Mouse (Mus musculus) neural tube, embryonic 13.5 days (tissue): ENCODE results near the gene Ddx47. TPM values are rescaled to one million over a fixed set of nuclear protein-coding genes. Genes with fewer than 3 reads are reported as not detected.

Experiments
- ATAC-seq: fragments of 200-750 bp; cut with Nextera tagmentation; 2 replicates; pipeline ENCODE4 v1.8.0; 2017; ENCODE audit warnings: low read depth, mild to moderate bottlenecking, moderate TSS enrichment, moderate library complexity
- H3K27ac ChIP-seq: fragments of 300-500 bp; sonication (generic); replicated peaks from 2 replicates; pipeline ENCODE4 v1.5.1; 2015; ENCODE audit warnings: moderate library complexity, mild to moderate bottlenecking, inconsistent platforms
- H3K27me3 ChIP-seq: fragments of 300-500 bp; sonication (generic); 2 replicates; pipeline ENCODE4 v1.6.1; 2015; ENCODE audit warnings: mild to moderate bottlenecking, inconsistent platforms
- H3K36me3 ChIP-seq: fragments of 300-500 bp; sonication (generic); 2 replicates; pipeline ENCODE4 v1.6.1; 2015; ENCODE audit warnings: mild to moderate bottlenecking, inconsistent platforms
- H3K4me1 ChIP-seq: fragments of 300-500 bp; sonication (generic); replicated peaks from 2 replicates; pipeline ENCODE4 v1.6.1; 2015; ENCODE audit warnings: inconsistent platforms
- H3K4me2 ChIP-seq: fragments of 300-500 bp; sonication (generic); 2 replicates; pipeline ENCODE4 v1.6.1; 2015; ENCODE audit warnings: inconsistent platforms, mild to moderate bottlenecking, moderate library complexity
- H3K4me3 ChIP-seq: fragments of 300-500 bp; sonication (generic); 2 replicates; pipeline ENCODE4 v1.5.1; 2015; ENCODE audit warnings: mild to moderate bottlenecking, inconsistent platforms
- H3K9ac ChIP-seq: fragments of 300-500 bp; sonication (generic); 2 replicates; pipeline ENCODE4 v1.6.1; 2015; ENCODE audit warnings: moderate library complexity, mild to moderate bottlenecking, inconsistent platforms
- H3K9me3 ChIP-seq: fragments of 300-500 bp; sonication (generic); 2 replicates; pipeline ENCODE4 v1.6.1; 2016; ENCODE audit warnings: inconsistent platforms
- WGBS: fragments of 180-500 bp; shearing (Covaris S2); methylation state at CpG from one replicate; pipeline ENCODE4 v1.1.7; 2015; 5-methylcytosine and 5-hydroxymethylcytosine counted together
- polyA plus RNA-seq: library from polyadenylated mRNA; unstranded; fragments of >200 nt; fragmentation: Nextera tagmentation; extraction: Ambion mirVana; gene quantifications from 2 replicates; pipeline ENCODE4 v1.2.1, GENCODE M21; 2015

Ddx47 gene
- polyA plus RNA-seq, 1 experiment from 2014 or later, result 77.3 TPM

DNA sequence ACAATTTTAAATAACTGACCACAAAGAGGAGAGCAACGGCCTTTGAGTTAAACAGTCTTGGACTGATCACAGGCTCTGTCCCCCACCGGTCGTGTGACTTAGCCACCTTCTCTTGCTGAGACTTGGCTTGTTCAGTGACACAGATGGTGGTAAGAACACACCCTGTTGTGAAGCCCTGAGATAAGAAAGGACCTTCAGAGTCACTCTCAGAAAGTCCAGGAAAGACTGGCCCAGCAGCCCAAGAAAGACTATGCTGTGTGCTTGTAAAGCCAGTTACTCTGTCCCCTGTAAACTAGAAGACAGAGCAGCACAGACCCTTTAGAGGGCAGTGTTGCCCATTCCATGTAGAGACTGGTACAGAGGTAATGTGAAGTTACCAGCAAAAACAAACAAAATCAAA, 26.7 kb upstream of the Ddx47 start:
- Histone ChIP-seq H3K27ac (no peak overlapping the region), H3K9ac (0 out of 2 replicates have a peak overlapping the region, but pooled peaks have one; percentile 80), H3K4me1 (peaks cover 25% of the 10 kb centered on the region), H3K27me3 (no peaks in the 10 kb centered on the region), H3K4me3 (0 out of 2 replicates have a peak overlapping the region, but pooled peaks have one; percentile 62), H3K4me2 (peak overlapping the region; percentile 85; the same call in 1 of the 2 replicates), H3K9me3 (no peaks in the 10 kb centered on the region), H3K36me3 (no peaks in the 10 kb centered on the region)
- no peak for ATAC-seq
- WGBS, result 73% methylated on average over 3 of the region's 3 CpGs

DNA sequence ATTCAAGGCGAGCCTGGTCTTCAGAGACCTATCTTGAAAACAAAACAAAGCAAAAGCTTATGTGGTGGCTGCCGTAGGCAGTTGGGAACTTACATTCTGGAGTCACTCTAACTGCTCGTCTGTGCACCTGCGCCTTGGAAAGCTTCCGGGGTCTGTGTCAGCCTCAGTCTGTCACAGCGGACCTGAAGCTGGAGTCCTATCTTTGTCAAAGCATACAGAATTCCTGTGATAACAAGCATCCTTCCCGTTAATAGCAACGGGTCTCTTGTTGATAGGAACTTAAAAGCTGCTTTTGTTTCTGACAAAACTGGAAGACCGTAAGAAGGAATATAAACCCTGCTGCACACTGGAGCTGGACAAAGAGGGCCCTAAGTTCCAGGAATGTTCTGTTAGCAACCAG, 23.0 kb upstream of the Ddx47 start:
- WGBS, result 80% methylated on average over 9 of the region's 9 CpGs
- no peaks in the 10 kb centered on the region for H3K27me3 ChIP-seq
- no peaks in the 10 kb centered on the region for H3K36me3 ChIP-seq
- H3K9ac ChIP-seq, result no peak overlapping the region
- H3K27ac ChIP-seq, result no peak overlapping the region
- no peaks in the 10 kb centered on the region for H3K9me3 ChIP-seq
- no peak overlapping the region for H3K4me2 ChIP-seq
- H3K4me3 ChIP-seq, result no peak overlapping the region
- peaks cover 8% of the 10 kb centered on the region for H3K4me1 ChIP-seq
- ATAC-seq, result no peak

DNA sequence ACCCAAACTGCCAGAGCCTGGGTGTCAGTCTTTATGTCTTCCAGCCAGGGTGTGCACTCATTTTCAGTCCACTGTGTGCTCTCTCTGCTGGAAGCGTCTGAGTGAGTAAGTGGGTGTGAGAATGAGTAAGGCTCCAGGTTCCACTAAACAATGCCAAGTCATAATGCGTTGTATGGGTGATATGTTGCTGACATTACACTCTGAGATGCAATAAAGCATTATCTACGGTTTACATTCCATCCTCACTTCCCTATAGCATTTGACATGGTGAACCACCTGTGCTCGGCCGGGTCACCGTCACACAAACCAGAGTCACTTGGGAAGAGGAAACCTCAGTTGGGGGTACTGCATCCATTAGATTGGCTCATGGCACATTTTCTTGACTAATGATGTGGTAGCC, 20.7 kb upstream of the Ddx47 start:
- no peaks in the 10 kb centered on the region for H3K9me3 ChIP-seq
- H3K4me2 ChIP-seq, result no peak overlapping the region
- H3K27me3 ChIP-seq, result no peaks in the 10 kb centered on the region
- no peak overlapping the region for H3K9ac ChIP-seq
- WGBS, result 90% methylated on average over 6 of the region's 6 CpGs
- no peaks in the 10 kb centered on the region for H3K4me1 ChIP-seq
- ATAC-seq, result no peak
- H3K36me3 ChIP-seq, result no peaks in the 10 kb centered on the region
- no peak overlapping the region for H3K27ac ChIP-seq
- no peak overlapping the region for H3K4me3 ChIP-seq

DNA sequence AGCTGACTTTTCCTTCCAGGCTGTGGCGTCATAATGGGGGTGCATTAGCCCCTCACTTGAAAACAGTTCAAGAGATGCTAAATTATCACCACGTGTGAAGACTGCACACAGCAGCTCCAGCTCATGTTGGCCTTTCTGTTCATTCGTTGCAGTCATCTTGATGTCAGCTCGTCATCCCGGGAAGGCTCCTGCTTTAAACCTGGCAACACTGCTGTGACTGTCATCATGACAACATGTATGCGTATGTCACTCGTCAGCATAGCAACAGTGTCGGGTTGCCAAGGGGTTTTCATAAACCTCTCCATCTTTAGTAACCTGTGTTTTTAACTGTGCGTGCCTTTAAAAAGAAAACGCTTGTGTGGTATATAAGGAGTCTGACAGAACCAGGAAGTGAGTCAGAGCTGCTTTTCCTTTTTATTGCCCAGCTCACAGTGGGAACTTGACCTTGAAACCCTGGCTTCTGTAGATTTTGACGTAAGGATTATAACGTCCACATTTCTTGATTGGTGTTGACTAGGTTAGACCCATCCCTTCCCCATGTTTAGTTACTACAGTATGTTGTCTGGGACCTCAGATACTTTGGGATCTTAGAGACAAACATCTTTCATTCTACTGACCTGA, 17.3 kb upstream of the Ddx47 start:
- Histone ChIP-seq H3K4me3 (no peak overlapping the region), H3K4me2 (no peak overlapping the region), H3K9me3 (no peaks in the 10 kb centered on the region), H3K27ac (no peak overlapping the region), H3K36me3 (no peaks in the 10 kb centered on the region), H3K9ac (no peak overlapping the region), H3K27me3 (no peaks in the 10 kb centered on the region), H3K4me1 (no peaks in the 10 kb centered on the region)
- 78% methylated on average over 12 of the region's 12 CpGs for WGBS
- ATAC-seq, result no peak

DNA sequence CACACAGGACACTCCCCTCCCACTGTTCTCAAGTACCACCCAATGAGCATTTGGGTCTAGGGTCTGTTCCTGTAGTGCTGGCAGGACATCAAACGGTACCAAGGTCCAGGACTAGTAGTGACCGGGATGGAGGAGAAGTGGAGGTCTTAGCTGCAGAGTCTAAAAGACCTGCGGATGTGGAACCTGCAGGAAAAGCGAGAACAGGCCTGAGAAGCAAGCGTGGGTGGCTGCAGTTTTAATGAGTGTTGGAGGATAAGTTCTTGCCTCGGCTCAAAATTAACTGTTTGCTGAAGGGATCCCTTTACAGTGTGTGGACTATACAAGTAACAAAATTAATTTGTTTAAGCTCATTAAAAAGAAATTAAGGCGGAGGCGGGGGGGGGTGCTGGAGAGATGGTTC, 16.4 kb upstream of the Ddx47 start:
- Histone ChIP-seq H3K27ac (no peak overlapping the region), H3K4me1 (no peaks in the 10 kb centered on the region), H3K27me3 (no peaks in the 10 kb centered on the region), H3K9ac (no peak overlapping the region), H3K36me3 (no peaks in the 10 kb centered on the region), H3K4me2 (no peak overlapping the region), H3K4me3 (no peak overlapping the region), H3K9me3 (no peaks in the 10 kb centered on the region)
- ATAC-seq, result no peak
- WGBS, result 84% methylated on average over 8 of the region's 8 CpGs

DNA sequence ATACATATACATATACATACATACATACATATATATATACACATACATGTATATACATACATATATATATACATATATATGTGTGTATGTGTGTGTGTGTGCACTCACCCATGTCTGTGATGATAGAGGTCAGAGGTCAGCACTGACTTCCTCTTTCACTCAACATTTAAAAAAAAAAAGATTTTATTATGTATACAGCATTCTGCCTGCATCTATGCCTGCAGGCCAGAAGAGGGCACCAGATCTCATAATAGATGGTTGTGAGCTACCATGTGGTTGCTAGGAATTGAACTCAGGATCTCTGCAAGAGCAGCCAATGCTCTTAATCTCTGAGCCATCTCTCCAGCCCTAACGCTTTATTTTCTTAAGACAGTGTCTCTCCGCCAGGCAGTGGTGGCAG, 14.5 kb upstream of the Ddx47 start:
- no peak for ATAC-seq
- Histone ChIP-seq H3K4me2 (no peak overlapping the region), H3K4me3 (no peak overlapping the region), H3K9ac (no peak overlapping the region), H3K4me1 (no peaks in the 10 kb centered on the region), H3K27ac (no peak overlapping the region), H3K27me3 (no peaks in the 10 kb centered on the region), H3K36me3 (no peaks in the 10 kb centered on the region), H3K9me3 (no peaks in the 10 kb centered on the region)
- 82% methylated on average over 2 of the region's 2 CpGs for WGBS

DNA sequence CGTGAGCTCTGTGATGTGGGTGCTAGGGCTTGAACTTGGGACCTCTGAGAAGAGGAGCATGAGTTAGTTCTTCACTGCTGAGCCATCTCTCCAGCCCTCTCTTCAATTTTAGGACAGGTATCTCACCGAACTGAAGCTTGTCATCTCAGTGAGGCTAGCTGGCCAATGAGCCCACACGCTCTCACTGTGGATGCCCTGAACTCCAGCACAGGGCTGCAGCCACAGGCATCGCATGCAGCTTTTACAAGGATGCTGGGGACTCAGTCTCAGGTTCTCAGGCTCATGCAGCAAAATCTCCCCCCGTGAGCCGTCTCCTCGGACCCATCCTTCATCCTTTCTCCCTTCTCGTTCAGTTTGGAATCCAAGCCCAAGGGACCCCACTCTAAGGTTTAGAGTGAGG, 13.3 kb upstream of the Ddx47 start:
- WGBS, result 89% methylated on average over 8 of the region's 8 CpGs
- H3K4me1 ChIP-seq, result no peaks in the 10 kb centered on the region
- H3K4me2 ChIP-seq, result no peak overlapping the region
- no peaks in the 10 kb centered on the region for H3K27me3 ChIP-seq
- no peak for ATAC-seq
- H3K27ac ChIP-seq, result no peak overlapping the region
- H3K4me3 ChIP-seq, result no peak overlapping the region
- H3K36me3 ChIP-seq, result no peaks in the 10 kb centered on the region
- no peaks in the 10 kb centered on the region for H3K9me3 ChIP-seq
- no peak overlapping the region for H3K9ac ChIP-seq

DNA sequence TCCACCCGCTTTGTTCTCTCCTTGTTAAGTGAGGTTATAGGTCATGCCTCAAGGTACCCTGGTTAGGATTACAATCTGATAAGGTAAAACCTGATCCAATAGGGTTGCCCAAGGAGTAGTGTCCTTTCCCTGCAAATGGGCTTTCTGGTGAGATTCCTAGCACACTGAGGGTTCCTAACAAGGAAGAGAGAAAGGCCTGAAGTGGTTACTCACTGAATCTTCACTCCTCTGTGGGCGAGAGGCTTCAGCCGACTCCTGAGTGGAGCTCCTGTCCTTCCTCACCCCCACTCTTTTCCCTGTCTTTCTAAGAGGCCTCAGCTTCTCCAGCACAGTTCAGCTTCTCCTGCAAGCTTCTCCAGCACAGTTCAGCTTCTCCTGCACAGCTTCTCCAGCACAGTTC, 12.6 kb upstream of the Ddx47 start:
- no peaks in the 10 kb centered on the region for H3K36me3 ChIP-seq
- H3K4me2 ChIP-seq, result no peak overlapping the region
- H3K27ac ChIP-seq, result no peak overlapping the region
- H3K27me3 ChIP-seq, result no peaks in the 10 kb centered on the region
- H3K4me3 ChIP-seq, result no peak overlapping the region
- H3K9me3 ChIP-seq, result no peaks in the 10 kb centered on the region
- 82% methylated on average over 3 of the region's 3 CpGs for WGBS
- ATAC-seq, result no peak
- no peak overlapping the region for H3K9ac ChIP-seq
- H3K4me1 ChIP-seq, result no peaks in the 10 kb centered on the region

DNA sequence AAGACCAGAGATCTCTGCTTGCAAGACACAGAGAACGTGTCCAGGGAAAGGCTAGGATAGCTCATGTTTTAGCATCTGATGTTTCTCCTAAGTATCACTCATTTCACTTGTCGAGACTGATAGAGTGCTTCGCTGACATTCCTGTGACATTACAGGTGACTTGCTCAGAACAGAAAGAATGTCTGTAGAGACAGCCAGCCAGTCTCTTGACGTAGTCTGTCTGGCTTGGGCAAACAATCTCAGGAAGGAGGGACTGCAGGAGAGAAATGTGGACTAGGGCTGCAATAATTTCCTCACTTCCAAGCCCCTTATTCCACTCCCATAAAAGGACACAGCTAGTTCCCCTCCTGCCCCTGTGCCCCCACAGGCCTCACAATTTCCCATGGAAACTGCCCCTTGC, 11.1 kb upstream of the Ddx47 start:
- no peak overlapping the region for H3K4me3 ChIP-seq
- ATAC-seq, result no peak
- no peaks in the 10 kb centered on the region for H3K36me3 ChIP-seq
- no peaks in the 10 kb centered on the region for H3K27me3 ChIP-seq
- no peak overlapping the region for H3K9ac ChIP-seq
- no peaks in the 10 kb centered on the region for H3K9me3 ChIP-seq
- 76% methylated on average over 4 of the region's 4 CpGs for whole genome bisulfite sequencing
- no peak overlapping the region for H3K27ac ChIP-seq
- no peak overlapping the region for H3K4me2 ChIP-seq
- H3K4me1 ChIP-seq, result no peaks in the 10 kb centered on the region

DNA sequence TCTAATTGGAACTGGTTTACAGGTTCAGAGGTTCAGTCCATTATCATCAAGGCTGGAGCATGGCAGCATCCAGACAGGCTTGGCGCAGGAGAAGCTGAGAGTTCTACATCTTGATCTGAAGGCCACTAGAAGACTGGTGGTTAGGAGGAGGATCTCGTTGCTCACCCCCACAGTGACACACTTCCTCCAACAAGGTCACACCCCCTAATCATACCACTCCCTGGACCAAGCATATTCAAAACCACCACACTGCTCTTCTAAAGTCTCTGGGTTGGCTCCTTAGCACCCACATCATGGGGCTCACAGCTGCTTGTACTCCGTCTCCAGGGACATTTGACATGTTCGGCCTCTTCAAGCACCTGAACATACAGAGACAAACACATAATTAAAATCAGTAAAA, 9.4 kb upstream of the Ddx47 start:
- 91% methylated on average over 4 of the region's 4 CpGs for WGBS
- H3K9ac ChIP-seq, result no peak overlapping the region
- no peaks in the 10 kb centered on the region for H3K36me3 ChIP-seq
- H3K4me3 ChIP-seq, result no peak overlapping the region
- no peak overlapping the region for H3K27ac ChIP-seq
- ATAC-seq, result no peak
- no peak overlapping the region for H3K4me2 ChIP-seq
- H3K27me3 ChIP-seq, result no peaks in the 10 kb centered on the region
- no peaks in the 10 kb centered on the region for H3K9me3 ChIP-seq
- no peaks in the 10 kb centered on the region for H3K4me1 ChIP-seq

DNA sequence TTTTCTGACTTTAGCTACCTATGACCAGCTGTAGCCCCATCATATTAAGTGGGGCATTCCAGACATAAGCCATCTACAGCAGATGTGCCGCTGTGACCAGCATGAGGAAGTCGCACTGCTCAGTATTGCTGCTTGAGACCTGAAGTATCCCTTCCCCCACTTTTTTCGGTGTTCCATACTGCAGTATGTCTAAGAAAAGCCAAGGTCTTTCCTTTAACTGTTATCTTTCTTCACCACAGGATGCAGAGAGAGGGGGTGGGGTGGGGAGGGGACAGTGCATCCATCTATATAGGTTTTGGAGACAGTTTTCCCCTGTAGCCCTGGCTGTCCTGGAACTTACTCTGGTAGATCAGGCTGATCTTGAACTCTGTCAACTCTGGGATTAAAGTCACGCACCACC, 5.0 kb upstream of the Ddx47 start:
- H3K4me2 ChIP-seq, result no peak overlapping the region
- ATAC-seq, result no peak
- H3K4me3 ChIP-seq, result no peak overlapping the region
- no peak overlapping the region for H3K27ac ChIP-seq
- no peaks in the 10 kb centered on the region for H3K9me3 ChIP-seq
- H3K9ac ChIP-seq, result no peak overlapping the region
- H3K4me1 ChIP-seq, result 0 out of 2 replicates have a peak, but pooled peaks cover 3% of the 10 kb centered on the region
- WGBS, result 84% methylated on average over 4 of the region's 4 CpGs
- no peaks in the 10 kb centered on the region for H3K36me3 ChIP-seq
- no peaks in the 10 kb centered on the region for H3K27me3 ChIP-seq

DNA sequence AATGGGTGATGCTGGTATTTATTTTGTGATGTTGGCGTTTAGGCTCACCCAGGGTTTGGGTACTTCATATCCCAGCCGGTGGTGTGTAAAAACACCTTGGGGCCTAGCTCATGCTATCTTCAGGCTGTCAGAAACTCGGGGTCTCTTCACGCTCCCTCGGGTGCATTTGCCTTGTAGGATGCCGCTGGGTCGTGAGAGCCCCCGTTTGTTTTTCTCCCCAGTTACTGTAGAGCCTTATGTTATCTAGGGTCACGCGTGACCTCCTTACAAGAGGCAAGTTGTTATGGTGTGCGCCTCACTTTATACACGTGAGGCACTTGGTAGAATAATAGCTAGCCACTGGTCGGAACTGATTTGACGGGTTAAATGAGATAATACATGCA, 313 bp downstream of the Ddx47 start:
- Histone ChIP-seq H3K4me3 (peak overlapping the region; percentile 68), H3K9ac (peak overlapping the region; percentile 82), H3K4me1 (peaks cover 11% of the 10 kb centered on the region), H3K36me3 (peaks cover 34% of the 10 kb centered on the region), H3K27me3 (no peaks in the 10 kb centered on the region), H3K27ac (0 out of 2 replicates have a peak overlapping the region, but pooled peaks have one; percentile 43), H3K9me3 (no peaks in the 10 kb centered on the region), H3K4me2 (peak overlapping the region; percentile 70)
- 2% methylated on average over 14 of the region's 14 CpGs for WGBS
- ATAC-seq, result peak; percentile 78

DNA sequence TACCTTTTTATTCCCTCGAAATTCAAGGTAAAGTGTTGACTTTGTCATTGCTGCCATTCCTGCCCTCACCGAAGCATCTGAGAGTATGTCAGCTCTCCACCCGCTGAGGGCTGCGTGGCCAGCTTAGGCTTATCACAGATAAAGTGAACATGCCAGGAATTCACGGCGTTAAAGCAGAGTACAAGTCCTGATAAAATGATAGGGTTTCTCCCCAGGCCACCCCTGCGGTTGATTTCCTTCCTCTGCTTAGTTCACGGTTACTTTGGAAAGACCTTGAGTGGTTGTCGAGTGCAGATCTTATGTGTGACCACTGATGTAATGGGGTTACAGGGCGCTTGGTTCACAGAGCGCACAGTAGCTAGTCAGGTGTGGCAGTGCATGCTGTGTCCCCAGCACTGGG, 5.8 kb downstream of the Ddx47 start:
- Histone ChIP-seq H3K27me3 (no peaks in the 10 kb centered on the region), H3K9ac (no peak overlapping the region), H3K36me3 (peaks cover 89% of the 10 kb centered on the region), H3K4me1 (peaks cover 5% of the 10 kb centered on the region), H3K27ac (no peak overlapping the region), H3K4me2 (no peak overlapping the region), H3K9me3 (no peaks in the 10 kb centered on the region), H3K4me3 (no peak overlapping the region)
- WGBS, result 95% methylated on average over 11 of the region's 11 CpGs
- ATAC-seq, result no peak
